Mouse (Mus musculus) retina, postnatal 1 day (tissue): ENCODE data around the gene Inhbc.

ENCODE experiments used
- DNase-seq: peaks from one replicate; pipeline ENCODE4 v3.0.0-alpha.2; 2012

The Inhbc gene

GRCm38 (mm10) chr10:127369834-127370820 is at the start of gene Inhbc:
Inhbc (minus strand) TSS chr10:127370431.
- no peak for DNase-seq

DNA sequence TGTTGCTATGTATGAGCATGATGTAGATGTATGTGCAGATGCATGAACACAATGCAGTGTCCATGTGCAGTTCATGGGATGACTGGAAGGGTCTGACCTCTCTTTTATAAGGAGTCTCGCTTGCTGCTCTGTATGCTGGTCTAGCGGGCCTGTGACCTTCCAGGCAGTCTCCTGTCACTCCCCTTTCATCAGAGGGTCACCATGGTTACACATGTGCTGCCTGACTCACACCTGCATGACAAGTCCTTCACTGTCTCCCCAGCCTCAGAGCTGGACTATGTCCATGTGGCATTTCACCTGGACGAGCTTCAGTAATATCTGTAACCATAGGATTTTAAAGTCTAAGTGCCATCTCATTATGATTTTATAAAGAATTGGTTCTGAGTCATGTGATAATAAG is 43.9 kb upstream of the Inhbc start:
- DNase-seq = no peak

DNA sequence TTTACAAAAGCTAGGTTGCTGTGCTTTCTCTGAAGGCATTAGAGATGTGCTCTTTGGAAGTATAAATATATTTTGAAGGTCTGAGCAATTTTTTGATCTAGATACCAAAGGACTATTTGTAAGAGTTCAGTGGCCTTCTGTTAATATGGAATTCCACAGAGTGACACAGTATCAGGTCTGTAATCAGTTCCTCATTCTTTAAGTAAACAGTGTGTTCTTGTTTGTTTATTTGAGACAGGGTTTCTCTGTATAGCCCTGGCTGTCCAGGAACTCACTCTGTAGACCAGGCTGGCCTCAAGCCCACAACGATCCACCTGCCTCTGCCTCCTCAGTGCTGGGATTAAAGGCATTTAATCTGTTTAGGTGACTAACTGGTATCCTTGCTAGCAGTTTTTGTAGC is 43.4 kb upstream of the Inhbc start:
- no peak for DNase-seq

DNA sequence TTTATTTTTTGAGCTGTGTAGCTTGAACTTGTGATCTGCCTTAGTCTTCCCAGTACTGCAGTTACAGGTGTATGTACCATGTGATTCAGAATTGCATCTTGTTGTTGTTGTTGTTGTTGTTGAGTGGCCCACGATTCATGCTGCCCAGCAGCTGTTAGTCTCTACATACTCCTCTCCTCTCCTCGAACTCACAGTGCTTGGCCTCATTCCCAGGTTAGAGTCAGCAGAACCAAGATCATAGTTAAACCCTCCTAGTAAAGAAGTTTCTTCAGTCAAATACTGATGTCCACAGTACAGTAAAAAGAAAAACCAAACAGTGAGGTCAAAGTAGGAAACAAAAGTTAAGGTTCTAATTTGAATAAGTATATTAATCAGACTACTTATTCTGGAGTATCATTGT is 42.5 kb upstream of the Inhbc start:
- no peak for DNase-seq

DNA sequence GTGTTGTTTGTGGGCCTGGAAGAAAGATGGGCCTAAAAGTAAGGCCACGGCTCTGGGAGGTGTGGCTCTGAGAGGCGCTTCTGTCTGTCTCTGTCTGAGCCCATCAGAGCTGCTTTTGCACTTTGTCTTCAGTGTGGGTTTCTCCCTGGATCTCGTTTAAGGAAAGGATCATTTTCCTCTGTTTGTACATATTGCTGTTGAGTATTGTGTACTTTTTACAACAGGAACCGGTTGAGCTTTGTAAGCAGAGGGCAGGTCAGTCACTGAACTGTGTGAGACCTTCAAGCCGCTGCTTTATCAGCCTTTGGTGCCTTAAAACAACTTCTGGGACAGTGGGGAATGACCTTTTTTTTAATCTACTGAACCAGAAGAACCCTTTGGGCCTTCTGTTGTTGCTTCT is 41.9 kb upstream of the Inhbc start:
- no peak for DNase-seq

DNA sequence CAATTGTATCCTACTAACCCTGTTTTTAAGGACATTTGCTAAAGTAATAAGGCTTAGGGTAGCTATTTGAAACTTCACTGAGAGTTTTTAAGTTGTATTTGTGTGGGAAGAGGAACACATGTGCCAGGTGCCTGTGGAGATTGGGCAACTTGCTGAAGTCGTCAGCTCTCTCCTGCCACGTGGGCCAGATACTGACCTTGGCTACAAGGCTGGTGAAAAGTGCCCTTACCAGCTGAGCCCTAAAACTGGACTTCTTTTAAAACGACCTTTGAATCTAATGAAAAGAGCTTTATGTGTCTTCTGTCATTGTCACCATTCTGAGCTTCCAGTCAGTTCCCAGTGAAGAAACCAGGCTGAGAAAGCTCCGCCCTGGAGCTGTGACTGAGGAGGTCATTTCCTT is 37.2 kb upstream of the Inhbc start:
- DNase-seq = no peak

DNA sequence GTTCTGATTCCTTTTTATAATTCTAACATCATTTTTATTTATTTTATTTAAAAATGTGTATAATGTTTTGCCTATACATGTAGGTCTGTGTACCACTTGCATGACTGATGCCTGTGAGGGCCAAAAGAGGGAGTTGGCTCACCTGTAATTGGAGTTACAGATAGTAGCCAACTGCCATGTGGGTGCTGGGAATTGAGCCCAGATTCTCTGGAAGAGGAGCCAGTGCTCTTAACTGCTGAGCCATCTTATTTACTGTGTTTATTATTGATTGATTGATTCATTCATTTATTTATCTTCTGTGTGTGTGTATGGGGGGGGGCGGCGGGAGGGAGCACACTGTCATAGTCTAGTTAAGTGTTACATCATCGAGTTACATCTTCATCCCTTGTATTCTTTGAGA is 34.5 kb upstream of the Inhbc start:
- DNase-seq = no peak

- DNase-seq = no peak
Measured at GRCm38 (mm10) chr10:127391774-127392173, 21.5 kb upstream of the Inhbc start.

GRCm38 (mm10) chr10:127381743-127382134 is 11.5 kb upstream of the Inhbc start:
- no peak for DNase-seq

GRCm38 (mm10) chr10:127380767-127381742 is 10.8 kb upstream of the Inhbc start:
- DNase-seq = peak; percentile 83

GRCm38 (mm10) chr10:127380251-127380691 is 10.0 kb upstream of the Inhbc start, which contains the start of gene R3hdm2:
R3hdm2 (plus strand) TSS chr10:127380327.
- peak; percentile 97 for DNase-seq

DNA sequence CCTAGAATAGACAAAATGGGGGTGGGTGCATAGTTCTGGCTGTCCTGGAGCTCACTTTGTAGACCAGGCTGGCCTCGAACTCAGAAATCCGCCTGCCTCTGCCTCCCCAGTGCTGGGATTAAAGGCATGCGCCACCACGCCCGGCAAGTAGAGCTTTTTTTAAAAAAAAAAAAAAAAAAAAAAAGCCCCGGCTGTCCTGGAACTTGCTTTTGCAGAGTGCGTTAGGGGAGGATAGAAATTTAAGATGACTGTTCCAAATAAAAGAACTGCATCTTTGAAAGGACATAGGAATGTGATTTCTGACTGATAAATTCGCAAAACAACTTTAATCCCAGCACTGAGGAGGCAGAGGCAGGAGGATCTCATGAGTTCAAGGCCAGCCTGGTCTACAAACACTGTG is 9.4 kb upstream of the Inhbc start:
- no peak for DNase-seq

GRCm38 (mm10) chr10:127377700-127378099 is 7.5 kb upstream of the Inhbc start:
- no peak for DNase-seq

DNA sequence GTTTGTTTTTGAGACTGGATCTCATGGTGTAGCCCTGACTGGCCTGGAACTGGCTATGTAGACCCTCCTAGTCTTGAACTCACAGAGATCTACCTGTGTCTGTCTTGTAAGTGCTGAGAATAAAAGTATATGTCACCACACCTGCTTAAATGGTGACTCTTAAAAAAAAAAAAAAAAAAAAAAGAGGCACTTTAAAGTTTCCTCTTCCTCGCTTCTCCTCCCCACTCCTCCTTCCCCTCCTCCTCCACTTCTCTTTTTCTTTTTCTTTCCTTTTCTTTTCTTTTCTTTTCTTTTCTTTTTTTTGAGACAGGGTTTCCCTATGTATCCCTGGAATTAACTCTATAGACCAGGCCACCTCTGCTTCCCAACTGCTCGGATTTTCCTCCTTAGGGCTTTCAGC is 792 bp upstream of the Inhbc start:
- no peak for DNase-seq

DNA sequence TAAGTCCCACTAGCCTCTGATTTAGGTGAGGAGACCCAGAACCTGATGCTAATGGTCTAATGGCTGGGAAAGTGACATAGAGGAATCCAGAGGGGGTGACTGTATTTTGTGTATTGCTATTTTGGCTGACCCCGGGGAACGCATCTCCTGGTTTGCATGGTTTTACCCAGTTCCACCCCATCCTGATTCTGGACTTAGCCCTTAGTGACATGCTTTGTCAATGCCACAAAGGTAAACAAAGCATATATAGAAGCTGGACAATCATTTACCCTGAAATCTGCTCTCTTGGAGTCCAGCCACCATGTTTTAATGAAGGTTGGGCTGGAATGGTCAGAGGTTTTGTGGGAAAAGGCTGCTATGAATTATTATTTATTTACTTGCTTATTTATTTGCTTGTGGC is 2.0 kb downstream of the Inhbc start:
- DNase-seq = no peak

GRCm38 (mm10) chr10:127367116-127367515 is 3.1 kb downstream of the Inhbc start:
- no peak for DNase-seq

- no peak for DNase-seq
Measured at GRCm38 (mm10) chr10:127360714-127361113, 9.5 kb downstream of the Inhbc start.

GRCm38 (mm10) chr10:127355336-127355735 is 14.9 kb downstream of the Inhbc start:
- no peak for DNase-seq

DNA sequence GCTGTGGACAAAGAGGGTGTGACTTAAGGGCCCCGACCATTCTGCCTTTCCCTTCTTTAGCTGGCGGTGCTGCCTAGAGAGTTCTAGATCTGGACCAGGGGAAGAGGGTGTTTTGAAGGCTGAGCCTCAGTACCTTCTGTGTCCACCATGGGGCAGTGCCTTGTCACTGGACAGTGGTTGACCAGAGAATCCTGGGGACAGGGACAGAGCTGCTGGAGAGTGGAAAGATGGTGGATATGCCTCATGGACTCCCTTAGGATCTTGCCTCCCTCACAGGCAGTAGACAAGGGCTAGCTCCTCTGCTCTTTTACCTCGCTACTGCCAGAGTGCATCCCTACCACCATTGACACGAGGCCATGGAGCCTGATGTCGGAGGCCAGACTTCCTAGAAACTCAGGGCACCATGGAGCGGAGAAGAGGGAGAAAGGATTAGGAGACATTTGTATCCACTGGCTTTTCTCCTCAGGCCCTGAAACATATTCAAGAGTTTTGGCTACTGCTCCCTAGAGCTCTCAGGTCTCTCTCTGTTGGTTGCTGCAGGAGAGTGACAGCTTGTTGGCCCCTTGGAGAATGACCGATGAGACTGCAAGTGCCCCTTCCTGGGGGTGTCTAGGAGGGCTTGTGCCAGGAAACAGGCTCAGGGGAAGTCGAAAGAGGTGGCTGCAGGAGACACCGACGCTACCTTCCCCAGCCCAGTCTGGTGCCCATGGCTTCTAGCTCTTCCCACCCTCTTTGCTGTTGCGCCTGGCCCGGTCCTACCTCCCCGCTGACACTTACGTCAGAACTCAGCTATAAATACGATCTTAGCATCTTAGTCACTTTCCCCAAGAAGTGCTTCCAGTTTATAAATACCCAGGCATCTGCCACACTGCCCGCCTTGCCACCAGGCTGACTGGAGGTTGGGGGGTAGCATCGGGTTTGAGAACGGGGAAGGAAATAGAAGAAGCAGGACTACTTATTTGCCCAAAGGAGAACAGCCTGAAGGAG is 16.0 kb downstream of the Inhbc start, which contains the start of gene Inhbe:
Gene Inhbe, minus strand, starts transcription at position 503 of the 987 bp plus-strand sequence.
- peak; percentile 54 for DNase-seq

GRCm38 (mm10) chr10:127352766-127353165 is 17.5 kb downstream of the Inhbc start:
- no peak for DNase-seq

DNA sequence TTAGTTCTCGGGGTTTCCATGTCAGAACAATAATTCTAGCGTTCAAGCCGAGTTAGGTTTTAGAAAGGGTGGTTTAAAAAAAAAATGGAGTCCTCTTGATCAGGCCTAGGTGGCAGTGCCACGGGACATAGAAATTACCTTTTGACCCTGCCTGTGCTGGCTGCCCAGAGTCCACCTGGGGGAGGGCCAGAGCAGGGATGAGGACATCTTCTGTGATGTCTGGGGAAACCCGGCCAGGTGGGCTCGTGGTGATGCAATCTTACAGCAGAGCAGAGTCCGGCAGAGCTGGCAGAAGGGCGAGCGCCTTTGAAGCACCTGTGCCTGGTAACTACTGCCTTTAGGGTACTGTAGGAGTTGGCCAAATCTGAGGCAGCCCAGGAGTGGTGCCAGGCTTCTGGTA is 18.0 kb downstream of the Inhbc start:
- no peak for DNase-seq

DNA sequence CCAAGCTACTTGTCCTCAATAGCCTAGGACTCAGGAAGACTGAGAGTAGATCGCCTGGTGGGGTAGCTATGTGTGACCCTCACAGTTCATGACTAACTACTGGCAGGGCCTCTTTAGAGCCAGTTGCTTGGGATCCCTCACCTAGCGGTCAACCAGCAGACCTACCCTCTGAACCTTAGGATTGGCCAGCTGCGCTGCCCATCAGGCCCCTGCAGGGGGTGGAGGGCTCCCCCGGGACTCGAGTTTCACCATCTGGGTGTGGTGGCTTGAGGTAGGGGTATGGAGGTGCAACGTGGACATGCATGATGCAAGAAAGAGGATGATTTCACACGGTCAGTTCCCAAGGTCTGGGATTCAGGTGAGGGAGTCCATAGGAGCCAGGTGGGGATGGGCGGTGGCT is 18.5 kb downstream of the Inhbc start:
- no peak for DNase-seq
